20 mouse cellular contexts compared by ENCODE assay signal in the genomic region with DNA sequence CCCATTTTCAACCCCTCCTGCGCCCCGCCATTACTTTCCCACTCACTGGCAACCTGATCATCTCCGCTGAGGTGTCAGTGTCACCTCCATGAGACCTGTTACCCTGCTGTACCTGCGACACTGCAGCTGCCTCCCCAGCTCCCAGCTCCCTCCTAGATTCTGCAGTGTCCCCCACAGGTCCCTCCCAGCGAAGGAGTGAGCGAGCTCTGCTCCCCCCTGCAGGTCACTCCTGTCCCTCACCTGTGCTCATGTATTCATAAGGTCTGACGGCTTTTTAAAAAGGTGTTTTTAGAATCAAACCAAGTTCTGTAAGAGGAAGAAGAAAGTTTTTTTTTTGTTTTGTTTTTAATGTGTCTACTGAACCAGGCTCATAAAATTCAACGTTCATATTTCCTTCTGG. TPM values are rescaled to one million over a fixed set of nuclear protein-coding genes. Genes with fewer than 3 reads are reported as not detected.
A peak's percentile ranks its signal among the peaks of the same experiment; 100 is the strongest.
DNase-seq lines count a peak whose midpoint lies in the region; ATAC-seq and TF ChIP-seq lines count a peak whose summit lies in the region.
"Had no signal": no experiment of that assay in that cellular context is flagged by ENCODE, and none has a peak within 500 bp of the region (broad histone marks: within the 10 kb centered on the region; RNA-seq: fewer than 3 reads in every experiment).

No protein-coding gene starts in this region.

- TF ChIP-seq CTCF in cerebellum, adult 2 months (IDR thresholded peaks at IDR 0.05; ENCODE audit: borderline replicate concordance, insufficient read depth, low read depth, low read length): no peak
- TF ChIP-seq CTCF in intestine, postnatal 0 days (IDR thresholded peaks at IDR 0.05; ENCODE audit: low read depth): peak; percentile 36
- TF ChIP-seq CTCF in stomach, postnatal 0 days (IDR thresholded peaks at IDR 0.05; ENCODE audit: low read depth): peak; percentile 56

- H3K27ac ChIP-seq in cerebellum, adult 2 months (ENCODE audit: insufficient read depth, low read length): peak overlapping the region; percentile 84; the same call in 1 of the 2 replicates
- H3K27ac ChIP-seq in intestine, postnatal 0 days (ENCODE audit: low read depth, low read length): no peak overlapping the region
- no peak overlapping the region for H3K27ac ChIP-seq in intestine, embryonic 15.5 days
- peak overlapping the region; percentile 67; the same call in 1 of the 2 replicates for H3K27ac ChIP-seq in stomach, postnatal 0 days (replicated peaks)
- H3K27ac ChIP-seq: forebrain, embryonic 15.5 days; heart, adult 2 months; hindbrain, embryonic 15.5 days had no signal

- peaks cover 62% of the 10 kb centered on the region for H3K4me1 ChIP-seq in cerebellum, adult 2 months (ENCODE audit: control insufficient read depth, insufficient read depth, low read length)
- H3K4me1 ChIP-seq in intestine, postnatal 0 days (replicated peaks; ENCODE audit: control insufficient read depth, insufficient read depth, low read length): peaks cover 41% of the 10 kb centered on the region
- H3K4me1 ChIP-seq in intestine, embryonic 15.5 days (replicated peaks): peaks cover 42% of the 10 kb centered on the region
- H3K4me1 ChIP-seq in stomach, postnatal 0 days (replicated peaks; ENCODE audit: control insufficient read depth, insufficient read depth): peaks cover 36% of the 10 kb centered on the region

- no peak overlapping the region for H3K4me3 ChIP-seq in cerebellum, adult 2 months (replicated peaks; ENCODE audit: insufficient read depth, low read depth, low read length)
- H3K4me3 ChIP-seq in intestine, postnatal 0 days (ENCODE audit: low read depth, low read length): no peak overlapping the region
- H3K4me3 ChIP-seq in intestine, embryonic 15.5 days (replicated peaks): no peak overlapping the region
- no peak overlapping the region for H3K4me3 ChIP-seq in stomach, postnatal 0 days (ENCODE audit: low read depth, low read length)
- H3K4me3 ChIP-seq: forebrain, embryonic 15.5 days; heart, adult 2 months; hindbrain, embryonic 15.5 days had no signal

- H3K36me3 ChIP-seq in intestine, postnatal 0 days (ENCODE audit: control insufficient read depth, insufficient read depth): peaks cover 13% of the 10 kb centered on the region; the same call in 1 of the 2 replicates
- H3K36me3 ChIP-seq in intestine, embryonic 15.5 days: no peaks in the 10 kb centered on the region; the same call in 1 of the 2 replicates
- peaks cover 4% of the 10 kb centered on the region for H3K36me3 ChIP-seq in stomach, postnatal 0 days (ENCODE audit: control insufficient read depth, insufficient read depth, low read length)
- H3K36me3 ChIP-seq: forebrain, embryonic 15.5 days had no signal

- H3K9ac ChIP-seq in intestine, postnatal 0 days (ENCODE audit: low read depth, low read length): no peak overlapping the region
- H3K9ac ChIP-seq in intestine, embryonic 15.5 days: no peak overlapping the region
- H3K9ac ChIP-seq in stomach, postnatal 0 days (ENCODE audit: low read length): no peak overlapping the region
- H3K9ac ChIP-seq: forebrain, embryonic 15.5 days; hindbrain, embryonic 15.5 days had no signal

- no peaks in the 10 kb centered on the region for H3K27me3 ChIP-seq in cerebellum, adult 2 months (ENCODE audit: control insufficient read depth, insufficient read depth, low read length)
- no peaks in the 10 kb centered on the region for H3K27me3 ChIP-seq in intestine, postnatal 0 days (replicated peaks; ENCODE audit: control insufficient read depth, insufficient read depth, low read length)
- H3K27me3 ChIP-seq in intestine, embryonic 15.5 days (replicated peaks): no peaks in the 10 kb centered on the region
- no peaks in the 10 kb centered on the region for H3K27me3 ChIP-seq in stomach, postnatal 0 days (ENCODE audit: control insufficient read depth, insufficient read depth, low read length)
- H3K27me3 ChIP-seq: forebrain, embryonic 15.5 days; hindbrain, embryonic 15.5 days; Patski had no signal

- no peak for TF ChIP-seq EP300 in stomach, postnatal 0 days (optimal IDR thresholded peaks at IDR 0.05)

- no peak for ATAC-seq in intestine, postnatal 0 days
- ATAC-seq in intestine, embryonic 15.5 days: no peak
- no peak for ATAC-seq in stomach, postnatal 0 days (ENCODE audit: low FRiP score, low TSS enrichment)
- ATAC-seq: activated CD4-positive, CD25-positive, alpha-beta regulatory T cell, adult 4 months; forebrain, embryonic 15.5 days; Patski had no signal

- DNase-seq in cerebellum, adult 2 months: no peak
- no peak for DNase-seq in cerebellum, postnatal 4 days (ENCODE audit: low spot score in 2 of 2)
- peak; percentile 48 for DNase-seq in A20 (ENCODE audit: low read depth, low spot score)
- peak; percentile 65 for DNase-seq in stomach, postnatal 0 days (ENCODE audit: low spot score)
- DNase-seq in lung, postnatal 4 days: no peak
- DNase-seq: adrenal gland, postnatal 14 days; heart, adult 2 months; heart, postnatal 36 days had no signal

- H3K4me2 ChIP-seq in intestine, postnatal 0 days (replicated peaks; ENCODE audit: low read depth): no peak overlapping the region
- H3K4me2 ChIP-seq in intestine, embryonic 15.5 days (replicated peaks): no peak overlapping the region
- no peak overlapping the region for H3K4me2 ChIP-seq in stomach, postnatal 0 days (replicated peaks; ENCODE audit: low read depth)
- H3K4me2 ChIP-seq: forebrain, embryonic 15.5 days; heart, embryonic 11.5 days; hindbrain, embryonic 15.5 days had no signal

- no peaks in the 10 kb centered on the region for H3K9me3 ChIP-seq in intestine, postnatal 0 days (ENCODE audit: control insufficient read depth)
- H3K9me3 ChIP-seq in intestine, embryonic 15.5 days: no peaks in the 10 kb centered on the region
- H3K9me3 ChIP-seq in stomach, postnatal 0 days (ENCODE audit: control insufficient read depth, low read length): no peaks in the 10 kb centered on the region
- H3K9me3 ChIP-seq: forebrain, embryonic 15.5 days; hindbrain, embryonic 15.5 days had no signal

- no peak for TF ChIP-seq POLR2A in cerebellum, adult 2 months (IDR thresholded peaks at IDR 0.05; ENCODE audit: borderline replicate concordance, insufficient read depth, low read length)

- WGBS in cerebellum, adult 2 months: 78% methylated on average over 8 of the region's 8 CpGs
- WGBS in intestine, postnatal 0 days: 83% methylated on average over 8 of the region's 8 CpGs
- WGBS in intestine, embryonic 15.5 days: 77% methylated on average over 8 of the region's 8 CpGs
- 74% methylated on average over 8 of the region's 8 CpGs for WGBS in stomach, postnatal 0 days

RNA-seq across cellular contexts. Expression of gene Vps37c, which starts 13.6 kb away (rescaled TPM):
- 30.6 and 31.4 TPM in 2 replicates for polyA plus RNA-seq in cerebellum, adult 2 months (2012; rRNA removed)
- 31.3 and 32.2 TPM in 2 replicates for polyA plus RNA-seq in intestine, postnatal 0 days (2015; fragmentation: Nextera tagmentation; extraction: Ambion mirVana)
- polyA plus RNA-seq in intestine, embryonic 15.5 days (2015; fragmentation: Nextera tagmentation; extraction: Ambion mirVana): 28.1 and 28.7 TPM in 2 replicates
- polyA plus RNA-seq in stomach, postnatal 0 days (2015; fragmentation: Nextera tagmentation; extraction: Ambion mirVana): 48.6 and 57.3 TPM in 2 replicates

RNA-seq across cellular contexts. Expression of gene Pga5, which starts 24.3 kb away (rescaled TPM):
- polyA plus RNA-seq in cerebellum, adult 2 months (2012; rRNA removed): not detected in 2 replicates
- polyA plus RNA-seq in intestine, postnatal 0 days (2015; fragmentation: Nextera tagmentation; extraction: Ambion mirVana): 5.0 and 24.6 TPM in 2 replicates
- polyA plus RNA-seq in intestine, embryonic 15.5 days (2015; fragmentation: Nextera tagmentation; extraction: Ambion mirVana): 0.39 and 0.61 TPM in 2 replicates
- polyA plus RNA-seq in stomach, postnatal 0 days (2015; fragmentation: Nextera tagmentation; extraction: Ambion mirVana): 22,358 and 23,362 TPM in 2 replicates
- polyA plus RNA-seq: activated CD4-positive, CD25-positive, alpha-beta regulatory T cell, adult 4 months; C2C12; embryonic facial prominence, embryonic 11.5 days; forebrain, embryonic 11.5 days; forebrain, embryonic 15.5 days; heart, adult 2 months; heart, embryonic 11.5 days; heart, postnatal 0 days; hindbrain, embryonic 11.5 days; hindbrain, embryonic 15.5 days had no signal

RNA-seq across cellular contexts. Expression of gene Cd5, which starts 36.7 kb away (rescaled TPM):
- 0.43 and 0.54 TPM in 2 replicates for polyA plus RNA-seq in cerebellum, adult 2 months (2012; rRNA removed)
- 0.12 and 0.18 TPM in 2 replicates for polyA plus RNA-seq in intestine, postnatal 0 days (2015; fragmentation: Nextera tagmentation; extraction: Ambion mirVana)
- 0.10 and 0.13 TPM in 2 replicates for polyA plus RNA-seq in intestine, embryonic 15.5 days (2015; fragmentation: Nextera tagmentation; extraction: Ambion mirVana)
- 1.6 and 1.8 TPM in 2 replicates for polyA plus RNA-seq in stomach, postnatal 0 days (2015; fragmentation: Nextera tagmentation; extraction: Ambion mirVana)
- polyA plus RNA-seq: hindbrain, embryonic 11.5 days; Patski had no signal

Comparison
In these comparisons a context has a peak if more than half of its experiments do, and no peak if none do; other contexts are left out.
1. DNase-seq: peak in A20 (single experiment) and stomach, postnatal 0 days (single experiment); none in cerebellum, adult 2 months (0 of 2), cerebellum, postnatal 4 days (0 of 2) and lung, postnatal 4 days (0 of 2).
2. H3K27ac ChIP-seq: peak in cerebellum, adult 2 months (single experiment) and stomach, postnatal 0 days (single experiment); none in intestine, postnatal 0 days (single experiment) and intestine, embryonic 15.5 days (single experiment).
3. RNA of gene Pga5, which starts 24.3 kb away (polyA plus RNA-seq): 22,358 to 23,362 TPM in stomach, postnatal 0 days; 5.0 to 24.6 TPM in intestine, postnatal 0 days, 0.39 to 0.61 TPM in intestine, embryonic 15.5 days and not detected in cerebellum, adult 2 months; every median in the first group is over 100 times any median in the second.